Mouse (Mus musculus) MEL (cell line): Measurements from ENCODE around the gene Pax1. TPM values are rescaled to one million over a fixed set of nuclear protein-coding genes. Genes with fewer than 3 reads are reported as not detected.

Experiments
- DNase-seq: peaks from one replicate; pipeline ENCODE4 v3.0.0; 2011; ENCODE audit warnings: low read depth, low spot score
- H3K27ac ChIP-seq: 2 replicates; pipeline ENCODE4 v1.5.1; 2012; ENCODE audit warnings: low read depth, mild to moderate bottlenecking, control low read depth, low read length, moderate library complexity; ENCODE audit not compliant: control insufficient read depth
- H3K27me3 ChIP-seq, 2 experiments: fragments of 150-350 bp in 1 of 2; sonication (generic) in 1 of 2; 2 replicates each; pipeline ENCODE4 v1.6.1; 2012; ENCODE audit warnings: low read length in 2 of 2, mild to moderate bottlenecking in 2 of 2, improper control_type of control experiment in 1 of 2, moderate library complexity in 1 of 2; ENCODE audit not compliant: insufficient read depth in 2 of 2, control insufficient read depth in 1 of 2
- H3K36me3 ChIP-seq, 2 experiments: 2 replicates each; pipeline ENCODE4 v1.6.1; 2012 to 2014; ENCODE audit warnings: low read length in 2 of 2, improper control_type of control experiment in 1 of 2, inconsistent platforms in 1 of 2, mild to moderate bottlenecking in 1 of 2; ENCODE audit not compliant: insufficient read depth in 2 of 2, control insufficient read depth in 1 of 2
- H3K4me1 ChIP-seq, 2 experiments: fragments of 150-350 bp in 1 of 2; sonication (generic) in 1 of 2; 2 replicates each; pipeline ENCODE4 v1.6.1; 2012; ENCODE audit warnings: low read length in 2 of 2, improper control_type of control experiment in 1 of 2, mild to moderate bottlenecking in 1 of 2; ENCODE audit not compliant: insufficient read depth in 2 of 2, control insufficient read depth in 1 of 2
- H3K4me3 ChIP-seq, 2 experiments: fragments of 150-350 bp in 1 of 2; sonication (generic) in 1 of 2; 2 replicates each; pipeline ENCODE4 v1.5.1; 2012; ENCODE audit warnings: low read depth in 2 of 2, low read length in 2 of 2, mild to moderate bottlenecking in 2 of 2, moderate library complexity in 2 of 2, control low read depth in 1 of 2, improper control_type of control experiment in 1 of 2; ENCODE audit not compliant: control insufficient read depth in 1 of 2, insufficient read depth in 1 of 2
- H3K79me2 ChIP-seq: 2 replicates; pipeline ENCODE4 v1.6.1; 2012; ENCODE audit warnings: mild to moderate bottlenecking, low read length, moderate library complexity; ENCODE audit not compliant: control insufficient read depth, poor library complexity, insufficient read depth
- H3K9ac ChIP-seq: 2 replicates; pipeline ENCODE4 v1.6.1; 2012; ENCODE audit warnings: low read depth, mild to moderate bottlenecking, control low read depth, low read length, moderate library complexity; ENCODE audit not compliant: control insufficient read depth, poor library complexity, severe bottlenecking
- H3K9me3 ChIP-seq: fragments of 150-350 bp; sonication (generic); replicated peaks from 2 replicates; pipeline ENCODE4 v1.6.1; 2012; ENCODE audit warnings: mild to moderate bottlenecking, low read length, improper control_type of control experiment, moderate library complexity; ENCODE audit not compliant: insufficient read depth
- CTCF ChIP-seq, 3 experiments: IDR thresholded peaks in 2 of 3; conservative IDR thresholded peaks in 1 of 3; 2 replicates each; pipeline ENCODE4 v1.5.1; 2011 to 2012; ENCODE audit warnings: low read length in 3 of 3, low read depth in 2 of 3, mild to moderate bottlenecking in 2 of 3, improper control_type of control experiment in 1 of 3, inconsistent platforms in 1 of 3, mixed read lengths in 1 of 3, moderate library complexity in 1 of 3; ENCODE audit not compliant: control insufficient read depth in 1 of 3, insufficient read depth in 1 of 3, poor library complexity in 1 of 3, severe bottlenecking in 1 of 3
- GATA1 ChIP-seq: IDR thresholded peaks from 2 replicates; pipeline ENCODE4 v1.6.1; 2011; ENCODE audit warnings: low read depth, low read length, improper control_type of control experiment
- JUND ChIP-seq: IDR thresholded peaks from 2 replicates; pipeline ENCODE4 v1.6.1; 2011; ENCODE audit warnings: low read depth, mild to moderate bottlenecking, improper control_type of control experiment, low read length
- MAZ ChIP-seq: IDR thresholded peaks from 2 replicates; pipeline ENCODE4 v1.6.1; 2012; ENCODE audit warnings: low read depth, mild to moderate bottlenecking, inconsistent platforms, low read length, improper control_type of control experiment
- MYB ChIP-seq: IDR thresholded peaks from 2 replicates; pipeline ENCODE4 v1.6.1; 2011; ENCODE audit warnings: mild to moderate bottlenecking, low read depth, low read length, improper control_type of control experiment
- MYC ChIP-seq: IDR thresholded peaks from 2 replicates; pipeline ENCODE4 v1.6.1; 2011; ENCODE audit warnings: low read depth, mild to moderate bottlenecking, low read length, improper control_type of control experiment, moderate library complexity
- SIN3A ChIP-seq: IDR thresholded peaks from 2 replicates; pipeline ENCODE4 v1.6.1; 2012; ENCODE audit warnings: low read length, improper control_type of control experiment, inconsistent platforms
- TAL1 ChIP-seq: IDR thresholded peaks from 2 replicates; pipeline ENCODE4 v1.6.1; 2012; ENCODE audit warnings: mild to moderate bottlenecking, inconsistent platforms, low read length, moderate library complexity, mixed read lengths
- USF2 ChIP-seq, 2 experiments: IDR thresholded peaks; 2 replicates each; pipeline ENCODE4 v1.6.1; 2011 to 2012; ENCODE audit warnings: improper control_type of control experiment in 2 of 2, low read length in 2 of 2, borderline replicate concordance in 1 of 2, inconsistent platforms in 1 of 2, low read depth in 1 of 2, mild to moderate bottlenecking in 1 of 2; ENCODE audit not compliant: insufficient read depth in 1 of 2
- ZMIZ1 ChIP-seq: IDR thresholded peaks from 2 replicates; pipeline ENCODE4 v1.6.1; 2012; ENCODE audit warnings: low read depth, mild to moderate bottlenecking, inconsistent platforms, low read length, improper control_type of control experiment, moderate library complexity
- polyA plus RNA-seq, 2 experiments: library from polyadenylated mRNA; stranded (reverse) in 1 of 2; unstranded in 1 of 2; fragments of >175 nt in 1 of 2; fragments of >200 nt in 1 of 2; gene quantifications; 2 replicates each; pipeline versions ENCODE4 v1.2.1 to v1.2.4; 2012; ENCODE audit warnings: low replicate concordance in 2 of 2, low read depth in 1 of 2; ENCODE audit not compliant: insufficient read length in 2 of 2, insufficient read depth in 1 of 2, missing spikeins in 1 of 2
- total RNA-seq: library from RNA; depleted of rRNA; stranded (reverse); fragments of 300-350 nt; gene quantifications from 2 replicates; pipeline ENCODE4 v1.2.3, GENCODE M21; 2012

Pax1 gene
- total and polyA plus RNA-seq, 3 experiments, result not detected

GRCm38 (mm10) chr2:147375019-147375715 lies 13.4 kb downstream of the Pax1 start:
- Histone ChIP-seq H3K79me2 (no peaks in the 10 kb centered on the region), H3K9ac (no peak overlapping the region), H3K27ac (no peak overlapping the region), H3K4me3 (no peak overlapping the region), H3K27me3 (no peaks in the 10 kb centered on the region), H3K4me1 (no peaks in the 10 kb centered on the region), H3K9me3 (no peaks in the 10 kb centered on the region), H3K36me3 (no peaks in the 10 kb centered on the region)
- TF ChIP-seq SIN3A (no peak), JUND (no peak), TAL1 (no peak), USF2 (IDR thresholded peaks at IDR 0.05; ENCODE audit: borderline replicate concordance in 1 of 2, insufficient read depth in 1 of 2, low read depth in 1 of 2, low read length in 2 of 2) (no peak)
- DNase-seq, result no peak

GRCm38 (mm10) chr2:147378934-147379333 lies 17.2 kb downstream of the Pax1 start:
- Histone ChIP-seq H3K36me3 (no peaks in the 10 kb centered on the region), H3K27ac (no peak overlapping the region), H3K9ac (no peak overlapping the region), H3K9me3 (no peaks in the 10 kb centered on the region), H3K27me3 (no peaks in the 10 kb centered on the region)
- TF ChIP-seq CTCF (IDR thresholded peaks at IDR 0.05 in 2 of 3, conservative IDR thresholded peaks at IDR 0.05 in 1 of 3; ENCODE audit: control insufficient read depth in 1 of 3, insufficient read depth in 1 of 3, low read depth in 2 of 3, low read length in 3 of 3, poor library complexity in 1 of 3, severe bottlenecking in 1 of 3) (peak in 2 of 3 experiments; percentile 5 to 13; a peak in 2 of 6 replicates), MYC (no peak), GATA1 (peak; percentile 32; the same call in 1 of the 2 replicates)
- TF ChIP-seq, all 39 proteins: peak for 2
- DNase-seq, result peak; percentile 5
- Histone ChIP-seq H3K79me2 (no peaks in the 10 kb centered on the region), H3K4me3 (no peak overlapping the region), H3K4me1 (no peaks in the 10 kb centered on the region)

GRCm38 (mm10) chr2:147383373-147383772 lies 21.6 kb downstream of the Pax1 start:
- H3K27me3 ChIP-seq, result no peaks in the 10 kb centered on the region
- H3K36me3 ChIP-seq, result no peaks in the 10 kb centered on the region
- no peaks in the 10 kb centered on the region for H3K9me3 ChIP-seq
- peak; percentile 10 for DNase-seq
- no peaks in the 10 kb centered on the region for H3K4me1 ChIP-seq
- H3K9ac ChIP-seq, result no peak overlapping the region
- H3K4me3 ChIP-seq, result no peak overlapping the region
- no peaks in the 10 kb centered on the region for H3K79me2 ChIP-seq
- TF ChIP-seq MAZ, result no peak
- TF ChIP-seq MYB, result no peak
- no peak for TF ChIP-seq ZMIZ1
- TF ChIP-seq MYC, result no peak
- no peak for TF ChIP-seq JUND
- H3K27ac ChIP-seq, result no peak overlapping the region
